Mouse (Mus musculus) monocyte, adult 2 months (primary cell): Measurements from ENCODE around the gene Filip1.

Experiments used
- DNase-seq, 2 experiments: peaks; one replicate each; pipeline ENCODE4 v3.0.0; 2022; ENCODE audit warnings: low spot score in 2 of 2, low read depth in 1 of 2

Filip1 gene

DNA sequence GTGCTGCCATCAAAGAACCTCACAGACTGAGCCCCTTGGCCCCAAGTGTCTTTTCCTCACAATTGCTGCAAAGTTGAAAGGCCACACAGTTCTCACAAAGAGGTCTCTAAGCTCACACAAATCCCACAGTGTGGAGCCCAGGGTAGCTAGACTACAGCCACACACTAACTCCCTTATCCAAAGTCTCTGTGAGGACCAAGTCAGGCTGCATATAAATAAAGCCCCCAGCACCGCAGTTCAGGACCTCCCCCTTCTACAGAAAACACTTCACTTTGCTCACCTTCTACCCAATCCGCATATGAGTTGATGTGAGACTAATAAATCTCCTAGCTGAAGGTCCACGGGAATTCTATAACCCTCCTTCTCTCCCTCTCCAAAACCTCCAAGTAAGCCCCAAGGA, 228.2 kb downstream of the Filip1 start:
- no peak for DNase-seq

DNA sequence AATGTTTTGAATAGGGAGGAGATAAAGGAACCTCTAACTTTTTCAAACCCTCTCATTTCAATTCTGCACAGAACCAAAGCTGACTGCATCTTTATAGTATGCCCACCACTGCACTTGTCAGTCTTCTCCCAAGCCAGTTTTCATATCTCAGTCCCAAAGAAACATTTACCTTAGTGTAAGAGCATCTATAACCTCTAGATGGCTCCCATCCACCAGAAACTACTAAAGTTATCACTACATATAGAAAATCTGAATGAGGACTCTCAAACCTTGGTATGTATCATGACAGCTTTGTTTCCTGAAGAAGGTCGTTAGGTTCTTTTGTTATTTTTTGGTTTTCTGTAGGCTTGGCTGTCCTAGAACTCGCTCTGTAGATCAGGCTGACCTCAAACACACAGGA, 233.3 kb downstream of the Filip1 start:
- DNase-seq: no peak

DNA sequence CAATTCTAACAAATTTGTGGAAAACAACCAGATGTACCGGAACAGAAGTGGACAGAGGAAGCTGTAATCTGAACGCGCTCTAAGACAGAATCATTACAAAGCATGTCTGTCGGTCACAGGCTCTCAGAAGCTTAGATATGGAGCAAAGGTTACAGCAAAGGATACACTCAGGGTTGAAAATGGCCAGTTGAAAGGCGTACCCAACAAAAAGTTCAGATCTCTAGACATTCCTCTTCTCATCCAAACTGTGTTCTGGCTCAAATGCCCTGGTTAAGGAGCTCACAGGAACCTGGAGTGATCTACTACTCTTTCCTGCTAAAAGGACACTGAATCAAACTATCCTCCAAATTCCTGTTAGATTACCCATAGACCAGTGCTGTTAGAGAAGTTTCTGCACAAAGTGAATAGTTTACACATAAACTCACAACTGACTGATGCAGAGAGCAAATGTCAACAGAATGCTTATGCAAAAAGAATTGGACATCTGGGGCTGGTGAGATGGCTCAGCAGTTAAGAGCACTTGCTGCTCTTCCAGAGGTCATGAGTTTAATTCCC, 245.6 kb downstream of the Filip1 start:
- DNase-seq: no peak

DNA sequence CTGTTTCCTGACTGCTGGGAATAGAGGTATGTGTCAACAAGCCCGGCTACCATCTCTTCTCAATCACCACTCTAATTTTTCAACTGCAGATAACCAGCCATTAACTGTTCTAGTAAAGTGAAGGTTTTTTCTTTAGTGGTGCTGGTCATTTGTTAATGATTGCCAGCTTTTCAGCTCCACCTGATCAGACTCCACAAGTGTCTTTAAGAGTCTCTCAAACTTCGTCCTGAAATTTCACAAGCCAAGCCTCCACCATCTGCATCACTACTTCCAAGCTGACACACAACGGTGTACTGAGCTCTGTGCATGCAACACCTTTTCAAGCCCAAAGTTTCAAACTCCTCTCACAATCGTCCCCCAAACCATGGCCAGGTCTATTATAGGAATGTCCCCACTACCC, 247.3 kb downstream of the Filip1 start:
- DNase-seq: no peak
